Mouse (Mus musculus): ENCODE results near the gene Wdr5. TPM values are rescaled to one million over a fixed set of nuclear protein-coding genes. Genes with fewer than 3 reads are reported as not detected.
"Not testable (repeated sequence)": the region's sequence is repeated elsewhere in the genome, so short reads cannot be mapped to it uniquely, and the experiment has no call there.

The Wdr5 gene
- polyA plus RNA-seq, 1 experiment from 2014 or later: 51.3 TPM

GRCm38 (mm10) chr2:27541225-27541624 lies 26.3 kb downstream of the Wdr5 start:
- ATAC-seq (ENCODE audit: low FRiP score, low read depth): no peak
- Histone ChIP-seq H3K4me2 (replicated peaks) (peak overlapping the region; percentile 70), H3K9me3 (no peaks in the 10 kb centered on the region), H3K4me3 (no peak overlapping the region), H3K27ac (no peak overlapping the region), H3K4me1 (peaks cover 8% of the 10 kb centered on the region), H3K27me3 (replicated peaks) (no peaks in the 10 kb centered on the region), H3K9ac (peak overlapping the region; percentile 51; the same call in 1 of the 2 replicates), H3K36me3 (peaks cover 6% of the 10 kb centered on the region; the same call in 1 of the 2 replicates)
- 92% methylated on average over 3 of the region's 3 CpGs for WGBS

DNA sequence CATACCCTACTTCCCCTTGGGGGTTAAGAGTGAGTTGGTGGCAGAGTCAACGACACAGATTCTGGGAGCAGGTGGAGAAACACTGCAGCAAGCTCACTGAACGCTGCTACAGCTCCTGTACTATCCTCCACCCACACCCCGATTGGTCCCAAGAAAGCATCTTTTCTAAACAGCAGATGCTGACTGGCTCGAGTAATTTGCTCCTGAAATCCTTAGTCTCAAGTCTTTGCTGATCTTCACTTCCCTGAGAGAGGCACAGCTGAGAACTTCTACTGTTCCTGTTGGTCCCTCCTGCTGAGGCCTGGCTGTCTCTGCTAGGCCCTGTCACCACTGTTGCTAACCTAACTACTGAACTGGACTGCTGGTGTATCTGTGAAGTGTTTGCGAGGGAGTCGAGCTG lies 29.7 kb downstream of the Wdr5 start:
- 85% methylated on average over 6 of the region's 6 CpGs for WGBS
- peaks cover 8% of the 10 kb centered on the region for H3K4me1 ChIP-seq
- ATAC-seq (ENCODE audit: low FRiP score, low read depth): no peak

GRCm38 (mm10) chr2:27545517-27545916 lies 30.6 kb downstream of the Wdr5 start:
- not testable (repeated sequence) for H3K9ac ChIP-seq; H3K27ac ChIP-seq; H3K27me3 ChIP-seq (replicated peaks); ATAC-seq (ENCODE audit: low FRiP score, low read depth); H3K9me3 ChIP-seq; H3K36me3 ChIP-seq; H3K4me1 ChIP-seq; H3K4me3 ChIP-seq; H3K4me2 ChIP-seq (replicated peaks)
- 86% methylated on average over 3 of the region's 3 CpGs for WGBS

More for the DNA sequence above, 29.7 kb downstream of the Wdr5 start:
- Histone ChIP-seq H3K27ac (no peak overlapping the region), H3K27me3 (replicated peaks) (no peaks in the 10 kb centered on the region), H3K9ac (no peak overlapping the region), H3K4me3 (no peak overlapping the region), H3K9me3 (no peaks in the 10 kb centered on the region), H3K36me3 (no peaks in the 10 kb centered on the region), H3K4me2 (replicated peaks) (no peak overlapping the region)

DNA sequence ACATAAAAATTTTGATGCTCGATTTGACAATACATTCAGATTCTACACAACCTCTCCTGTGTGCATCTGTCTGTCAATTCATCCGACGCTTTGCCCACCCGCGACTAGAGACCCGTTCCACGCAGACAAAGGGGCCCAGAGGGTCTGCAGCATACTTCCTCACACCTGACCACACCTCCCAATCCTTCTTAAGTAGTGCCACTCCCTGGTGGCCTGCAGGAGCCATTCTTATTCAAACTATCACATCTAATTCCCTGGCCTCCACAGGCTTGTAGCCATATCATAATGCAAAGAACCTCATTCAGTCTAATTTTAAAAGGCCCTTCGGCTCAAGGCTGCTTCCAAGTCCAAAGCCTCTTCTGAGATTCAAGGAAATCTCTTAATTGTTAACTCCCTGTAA lies 31.1 kb downstream of the Wdr5 start:
- not testable (repeated sequence) for H3K36me3 ChIP-seq; ATAC-seq (ENCODE audit: low FRiP score, low read depth); H3K27ac ChIP-seq; H3K9me3 ChIP-seq; H3K4me1 ChIP-seq; H3K27me3 ChIP-seq (replicated peaks); H3K9ac ChIP-seq; H3K4me3 ChIP-seq; H3K4me2 ChIP-seq (replicated peaks)
- WGBS: 95% methylated on average over 8 of the region's 8 CpGs

- Histone ChIP-seq H3K36me3 (no peaks in the 10 kb centered on the region), H3K27me3 (replicated peaks) (no peaks in the 10 kb centered on the region), H3K9me3 (no peaks in the 10 kb centered on the region), H3K9ac (no peak overlapping the region), H3K27ac (no peak overlapping the region), H3K4me2 (replicated peaks) (no peak overlapping the region), H3K4me1 (no peaks in the 10 kb centered on the region), H3K4me3 (no peak overlapping the region)
- 71% methylated on average over 1 of the region's 1 CpGs for WGBS
- no peak for ATAC-seq (ENCODE audit: low FRiP score, low read depth)
Measured at GRCm38 (mm10) chr2:27547326-27547725, 32.4 kb downstream of the Wdr5 start.

DNA sequence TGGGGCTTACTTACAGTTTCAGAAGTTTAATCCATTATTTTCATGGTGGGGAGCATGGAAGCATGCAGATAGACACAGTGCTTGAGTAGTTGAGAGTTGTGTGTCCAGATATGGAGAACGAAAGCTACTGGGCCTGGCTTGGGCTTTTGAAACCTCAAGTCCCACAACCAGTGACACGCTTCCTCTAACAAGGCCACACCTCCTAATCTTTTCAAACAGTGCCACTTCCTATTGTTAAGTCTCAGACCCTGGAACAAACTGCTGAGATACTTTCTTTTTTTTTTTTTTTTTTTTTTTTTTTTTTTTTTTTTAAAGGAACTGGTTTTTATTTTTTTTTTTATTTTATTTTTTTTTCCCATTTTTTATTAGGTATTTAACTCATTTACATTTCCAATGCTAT lies 33.0 kb downstream of the Wdr5 start:
- Histone ChIP-seq H3K4me3 (no peak overlapping the region), H3K4me2 (replicated peaks) (no peak overlapping the region), H3K9me3 (no peaks in the 10 kb centered on the region), H3K27ac (no peak overlapping the region), H3K9ac (no peak overlapping the region), H3K36me3 (no peaks in the 10 kb centered on the region), H3K27me3 (replicated peaks) (no peaks in the 10 kb centered on the region), H3K4me1 (no peaks in the 10 kb centered on the region)
- ATAC-seq (ENCODE audit: low FRiP score, low read depth): no peak
- 95% methylated on average over 2 of the region's 2 CpGs for WGBS

DNA sequence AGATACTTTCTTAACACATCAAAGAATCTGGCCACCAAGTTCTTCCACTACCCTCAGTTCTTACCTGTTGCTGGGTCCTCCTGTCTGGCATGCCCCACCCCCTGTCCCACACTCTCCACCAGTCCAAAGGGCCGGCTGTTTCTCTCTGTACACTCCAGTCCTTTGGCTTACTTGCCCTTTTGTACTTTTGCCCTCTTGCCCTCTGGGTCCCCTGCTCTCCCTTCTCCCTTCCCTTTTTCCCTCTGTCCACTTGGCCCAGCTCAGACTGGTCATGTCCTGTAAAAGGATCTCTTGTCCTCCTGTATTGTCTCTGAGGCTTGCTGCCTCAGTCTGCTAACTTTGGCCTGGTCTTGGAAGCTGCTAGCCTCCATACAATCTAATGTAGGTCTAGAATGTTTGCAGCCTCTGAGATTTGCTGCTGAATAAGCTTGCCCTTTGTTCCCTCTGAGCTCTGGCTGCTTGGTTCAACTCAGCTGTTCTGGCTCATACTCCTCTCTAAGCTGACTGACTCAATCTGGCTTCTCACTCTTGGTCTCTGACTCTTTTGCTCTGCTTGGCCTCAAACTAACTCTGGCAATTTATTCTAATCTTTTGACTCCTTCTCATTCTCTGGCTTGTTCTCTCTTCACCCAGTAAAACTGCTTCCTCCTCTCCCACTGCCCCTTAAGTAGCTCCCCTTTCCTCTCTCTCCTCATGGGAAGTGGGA lies 33.9 kb downstream of the Wdr5 start:
- H3K27me3 ChIP-seq (replicated peaks): no peaks in the 10 kb centered on the region
- no peak overlapping the region for H3K9ac ChIP-seq
- no peaks in the 10 kb centered on the region for H3K4me1 ChIP-seq
- H3K36me3 ChIP-seq: no peaks in the 10 kb centered on the region
- no peak overlapping the region for H3K27ac ChIP-seq
- H3K9me3 ChIP-seq: no peaks in the 10 kb centered on the region
- no peak overlapping the region for H3K4me2 ChIP-seq (replicated peaks)
- H3K4me3 ChIP-seq: no peak overlapping the region
- 69% methylated on average over 1 of the region's 1 CpGs for WGBS
- no peak for ATAC-seq (ENCODE audit: low FRiP score, low read depth)

DNA sequence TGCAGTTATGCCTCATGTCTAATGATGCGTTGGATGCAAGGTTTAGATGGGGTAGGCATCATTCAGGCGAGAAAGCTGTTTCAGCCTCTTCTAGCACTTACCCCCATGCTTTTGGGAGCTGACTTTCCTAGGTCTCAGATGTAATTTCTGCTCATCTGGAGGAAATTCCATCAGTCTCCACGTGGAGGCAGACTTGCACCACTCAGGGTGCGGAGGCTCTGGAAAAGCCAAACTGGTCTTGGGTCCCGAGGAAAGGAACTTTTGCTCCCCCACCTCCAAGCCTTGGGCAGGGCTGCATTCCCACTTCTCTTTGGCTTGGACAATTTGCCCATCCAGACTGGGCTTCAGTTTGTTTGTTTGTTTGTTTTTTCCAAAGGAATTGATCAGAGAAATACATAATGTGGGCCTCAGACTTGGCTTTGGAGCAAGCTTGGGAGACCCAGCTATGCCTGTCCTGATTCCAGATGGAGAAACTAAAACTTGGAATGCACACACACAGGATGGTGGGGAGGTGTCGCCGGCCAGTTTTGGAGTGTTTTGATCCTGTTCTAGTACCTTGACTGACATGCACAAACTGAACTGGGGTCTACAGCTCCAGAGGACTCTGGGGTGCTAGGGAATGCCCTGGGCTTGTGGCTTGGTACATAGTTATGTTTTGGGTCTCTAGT lies 37.8 kb downstream of the Wdr5 start:
- 22% methylated on average over 7 of the region's 7 CpGs for WGBS
- no peak for ATAC-seq (ENCODE audit: low FRiP score, low read depth)
- no peaks in the 10 kb centered on the region for H3K4me1 ChIP-seq

DNA sequence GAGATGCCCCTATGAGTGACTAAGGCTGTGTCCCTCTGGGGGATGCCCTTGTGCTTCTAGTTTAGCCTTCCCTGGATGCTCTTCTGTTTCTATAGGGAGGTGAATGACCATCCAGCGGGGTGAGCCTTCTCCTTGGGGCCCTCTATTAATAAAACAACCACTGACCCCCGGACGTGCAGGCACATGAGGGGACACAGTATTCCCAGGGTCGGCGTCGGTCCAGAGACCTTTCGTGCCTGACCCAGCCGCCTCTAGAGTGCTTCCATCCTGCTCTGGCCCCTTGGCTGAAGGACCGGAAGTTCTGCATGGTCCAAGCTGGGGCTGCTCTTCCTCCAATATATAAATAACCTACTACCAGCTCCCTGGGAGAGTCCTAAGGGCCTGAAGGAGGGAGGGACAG lies 39.4 kb downstream of the Wdr5 start:
- no peaks in the 10 kb centered on the region for H3K36me3 ChIP-seq
- no peak overlapping the region for H3K9ac ChIP-seq
- no peaks in the 10 kb centered on the region for H3K9me3 ChIP-seq
- H3K27me3 ChIP-seq (replicated peaks): no peaks in the 10 kb centered on the region
- no peak overlapping the region for H3K27ac ChIP-seq
- WGBS: 82% methylated on average over 9 of the region's 9 CpGs
- no peak overlapping the region for H3K4me2 ChIP-seq (replicated peaks)
- no peak for ATAC-seq (ENCODE audit: low FRiP score, low read depth)
- H3K4me1 ChIP-seq: no peaks in the 10 kb centered on the region
- H3K4me3 ChIP-seq: no peak overlapping the region

More for the DNA sequence above, 37.8 kb downstream of the Wdr5 start:
- no peak overlapping the region for H3K4me3 ChIP-seq
- H3K27me3 ChIP-seq (replicated peaks): no peaks in the 10 kb centered on the region
- H3K36me3 ChIP-seq: no peaks in the 10 kb centered on the region
- H3K9ac ChIP-seq: no peak overlapping the region
- H3K27ac ChIP-seq: no peak overlapping the region
- no peaks in the 10 kb centered on the region for H3K9me3 ChIP-seq
- no peak overlapping the region for H3K4me2 ChIP-seq (replicated peaks)

- Histone ChIP-seq H3K9me3 (no peaks in the 10 kb centered on the region), H3K4me2 (replicated peaks) (no peak overlapping the region), H3K4me1 (no peaks in the 10 kb centered on the region), H3K27me3 (replicated peaks) (no peaks in the 10 kb centered on the region), H3K36me3 (no peaks in the 10 kb centered on the region), H3K4me3 (no peak overlapping the region), H3K27ac (no peak overlapping the region), H3K9ac (no peak overlapping the region)
- 88% methylated on average over 6 of the region's 6 CpGs for WGBS
- no peak for ATAC-seq (ENCODE audit: low FRiP score, low read depth)
Measured at GRCm38 (mm10) chr2:27556921-27557320, 42.0 kb downstream of the Wdr5 start.

DNA sequence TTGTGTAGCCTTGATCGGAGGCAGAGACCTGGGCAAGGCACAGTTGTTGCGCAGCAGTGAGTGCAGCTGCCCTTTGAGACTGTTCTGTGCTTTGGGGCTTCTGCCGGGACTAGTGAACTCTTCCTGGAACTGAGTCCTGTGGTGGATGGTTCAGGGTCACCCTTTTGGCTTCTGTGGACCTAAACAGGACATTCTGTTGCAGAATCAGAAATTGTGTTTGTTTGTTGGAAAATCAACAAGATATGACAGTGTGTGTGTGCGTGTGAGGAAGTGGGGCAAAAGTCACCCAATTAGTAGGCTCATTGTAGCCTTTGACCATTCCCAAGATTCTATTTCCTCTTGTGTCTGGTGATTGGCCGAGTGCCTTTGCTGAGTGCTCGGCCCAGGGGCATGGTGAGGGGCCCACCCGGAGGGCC lies 45.8 kb downstream of the Wdr5 start:
- 85% methylated on average over 7 of the region's 7 CpGs for WGBS
- no peak overlapping the region for H3K9ac ChIP-seq
- no peak overlapping the region for H3K4me3 ChIP-seq
- no peaks in the 10 kb centered on the region for H3K36me3 ChIP-seq
- no peak overlapping the region for H3K27ac ChIP-seq
- 0 out of 2 replicates have a peak, but pooled peaks cover 9% of the 10 kb centered on the region for H3K4me1 ChIP-seq
- H3K4me2 ChIP-seq (replicated peaks): no peak overlapping the region
- no peak for ATAC-seq (ENCODE audit: low FRiP score, low read depth)
- peaks cover 12% of the 10 kb centered on the region for H3K27me3 ChIP-seq (replicated peaks)
- no peaks in the 10 kb centered on the region for H3K9me3 ChIP-seq

DNA sequence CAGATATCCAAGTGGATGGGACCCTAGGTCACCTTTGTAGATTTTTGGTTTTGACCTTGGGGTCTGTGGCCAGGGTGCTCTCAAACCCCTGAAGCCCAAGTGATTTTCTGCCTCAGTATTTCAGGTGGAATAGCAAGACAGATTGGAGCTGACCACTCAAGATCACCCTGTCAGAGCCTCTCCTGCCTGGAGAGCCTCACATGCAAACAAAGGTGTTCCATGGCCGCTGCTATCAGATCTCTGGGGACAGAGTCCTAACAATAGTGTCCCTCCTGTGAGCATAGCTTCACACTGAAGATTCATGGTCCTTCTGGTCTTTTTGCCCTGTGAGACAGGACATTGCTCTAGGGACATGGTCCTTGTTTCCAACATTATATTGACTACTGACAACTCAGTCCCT lies 46.2 kb downstream of the Wdr5 start:
- Histone ChIP-seq H3K27ac (no peak overlapping the region), H3K9ac (no peak overlapping the region), H3K27me3 (replicated peaks) (peaks cover 16% of the 10 kb centered on the region), H3K4me3 (no peak overlapping the region), H3K4me2 (replicated peaks) (no peak overlapping the region), H3K4me1 (0 out of 2 replicates have a peak, but pooled peaks cover 9% of the 10 kb centered on the region), H3K9me3 (no peaks in the 10 kb centered on the region), H3K36me3 (no peaks in the 10 kb centered on the region)
- 85% methylated on average over 1 of the region's 1 CpGs for WGBS
- no peak for ATAC-seq (ENCODE audit: low FRiP score, low read depth)

DNA sequence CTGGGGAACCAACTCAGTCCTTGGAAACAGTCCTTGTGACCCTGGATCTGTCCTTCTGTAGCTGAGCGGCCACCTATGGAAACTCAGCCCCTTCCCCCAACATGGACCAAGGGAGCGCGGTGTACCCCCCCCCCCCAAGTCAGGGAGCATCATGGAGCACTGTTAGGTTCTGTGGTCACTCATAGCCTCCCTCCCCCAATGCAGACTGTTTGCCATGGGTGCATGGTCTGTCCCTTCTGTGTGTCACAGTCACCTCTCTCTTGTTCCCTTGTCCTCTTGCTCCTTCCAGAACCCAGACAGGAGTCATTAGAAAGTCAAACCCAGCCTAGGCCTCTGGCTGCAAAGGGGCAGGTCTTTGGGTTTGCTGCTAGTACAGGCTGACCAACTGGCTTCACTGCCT lies 46.9 kb downstream of the Wdr5 start:
- Histone ChIP-seq H3K27ac (no peak overlapping the region), H3K36me3 (no peaks in the 10 kb centered on the region), H3K9me3 (no peaks in the 10 kb centered on the region), H3K9ac (no peak overlapping the region), H3K4me2 (replicated peaks) (no peak overlapping the region), H3K4me3 (no peak overlapping the region), H3K4me1 (0 out of 2 replicates have a peak, but pooled peaks cover 9% of the 10 kb centered on the region), H3K27me3 (replicated peaks) (peaks cover 23% of the 10 kb centered on the region)
- ATAC-seq (ENCODE audit: low FRiP score, low read depth): no peak
- WGBS: 94% methylated on average over 3 of the region's 3 CpGs

Measured in neural tube, embryonic 12.5 days (tissue).